Comparison of ENCODE assay signal across 9 mouse cellular contexts in the genomic region with DNA sequence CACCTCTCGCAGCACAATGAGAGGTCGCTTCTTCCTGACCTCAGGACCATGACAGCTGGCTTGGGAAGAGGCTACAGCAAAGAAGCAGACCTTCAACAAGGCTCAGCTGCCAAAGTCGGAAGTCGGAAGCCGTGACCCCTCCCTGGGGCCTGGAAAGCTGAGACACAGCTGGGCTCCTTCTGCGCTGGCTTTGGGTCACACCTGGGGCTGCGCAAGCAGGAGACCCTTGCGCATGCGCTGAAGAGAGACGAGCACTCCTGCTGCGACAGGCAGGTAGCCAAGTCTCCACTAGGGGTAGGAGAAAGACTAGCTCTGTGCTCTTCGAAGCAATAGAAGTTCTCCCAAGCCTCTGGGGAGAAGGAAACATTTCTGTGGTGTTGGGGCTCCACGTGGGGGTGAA.
DNase-seq lines count a peak whose midpoint lies in the region; ATAC-seq and TF ChIP-seq lines count a peak whose summit lies in the region.
"Had no signal": no experiment of that assay in that cellular context is flagged by ENCODE, and none has a peak within 500 bp of the region (broad histone marks: within the 10 kb centered on the region; RNA-seq: fewer than 3 reads in every experiment).

No protein-coding gene starts in this region.

- WGBS in midbrain, postnatal 0 days, result 45% methylated on average over 13 of the region's 13 CpGs
- 49% methylated on average over 13 of the region's 13 CpGs for WGBS in midbrain, embryonic 16.5 days

- DNase-seq in gastrocnemius, postnatal 14 days, result peak; percentile 40
- no peak for DNase-seq in gastrocnemius, adult 18-20 months (ENCODE audit: low spot score)
- DNase-seq in midbrain, postnatal 0 days (ENCODE audit: low spot score), result peak; percentile 29
- DNase-seq in mesoderm, embryonic 11.5 days (ENCODE audit: low read depth, low spot score), result peak; percentile 59
- DNase-seq in urinary bladder, postnatal 14 days (ENCODE audit: low spot score), result no peak
- DNase-seq in cerebellum, adult 18-20 months, result no peak

- peak; percentile 39 for TF ChIP-seq CTCF in midbrain, postnatal 0 days (IDR thresholded peaks at IDR 0.05)

- no peak overlapping the region for H3K9ac ChIP-seq in midbrain, postnatal 0 days (replicated peaks; ENCODE audit: low read length, poor library complexity, severe bottlenecking)
- H3K9ac ChIP-seq in midbrain, embryonic 16.5 days (ENCODE audit: low read depth, low read length), result no peak overlapping the region
- H3K9ac ChIP-seq: embryonic facial prominence, embryonic 12.5 days had no signal

- H3K27me3 ChIP-seq in midbrain, postnatal 0 days (ENCODE audit: insufficient read depth, low read length), result peaks cover 2% of the 10 kb centered on the region; the same call in 1 of the 2 replicates
- no peaks in the 10 kb centered on the region for H3K27me3 ChIP-seq in midbrain, embryonic 16.5 days (ENCODE audit: control insufficient read depth, insufficient read depth, low read depth, low read length)

- intact Hi-C loops in gastrocnemius, postnatal 14 days (cut with DNase I; ENCODE audit: low total_unique reads), result no loop called here

- no peak overlapping the region for H3K27ac ChIP-seq in midbrain, postnatal 0 days (ENCODE audit: low read depth, low read length)
- no peak overlapping the region for H3K27ac ChIP-seq in midbrain, embryonic 16.5 days (ENCODE audit: low read length)
- H3K27ac ChIP-seq: embryonic facial prominence, embryonic 12.5 days had no signal

- H3K36me3 ChIP-seq in midbrain, postnatal 0 days (ENCODE audit: insufficient read depth, low read length), result no peaks in the 10 kb centered on the region
- H3K36me3 ChIP-seq in midbrain, embryonic 16.5 days (ENCODE audit: control insufficient read depth, insufficient read depth, low read length), result no peaks in the 10 kb centered on the region
- H3K36me3 ChIP-seq: embryonic facial prominence, embryonic 12.5 days had no signal

- no peaks in the 10 kb centered on the region for H3K9me3 ChIP-seq in midbrain, postnatal 0 days (ENCODE audit: low read length)
- H3K9me3 ChIP-seq in midbrain, embryonic 16.5 days (replicated peaks; ENCODE audit: control insufficient read depth, low read length, poor library complexity, severe bottlenecking), result no peaks in the 10 kb centered on the region
- H3K9me3 ChIP-seq: embryonic facial prominence, embryonic 12.5 days had no signal

- H3K4me1 ChIP-seq in midbrain, postnatal 0 days (ENCODE audit: insufficient read depth, low read length), result no peaks in the 10 kb centered on the region
- no peaks in the 10 kb centered on the region for H3K4me1 ChIP-seq in midbrain, embryonic 16.5 days (ENCODE audit: control insufficient read depth, insufficient read depth, low read length)

- ATAC-seq in midbrain, postnatal 0 days (ENCODE audit: low FRiP score), result no peak; the same call in 1 of the 2 replicates
- no peak for ATAC-seq in midbrain, embryonic 16.5 days
- no peak for ATAC-seq in megakaryocyte-erythroid progenitor cell, adult 5-6 weeks (replicated peaks; ENCODE audit: low FRiP score, low TSS enrichment, poor library complexity, severe bottlenecking)

- H3K4me3 ChIP-seq in midbrain, postnatal 0 days (ENCODE audit: low read depth, low read length), result no peak overlapping the region
- H3K4me3 ChIP-seq in midbrain, embryonic 16.5 days (ENCODE audit: low read depth, low read length), result no peak overlapping the region
- H3K4me3 ChIP-seq: embryonic facial prominence, embryonic 12.5 days had no signal

- H3K4me2 ChIP-seq in midbrain, postnatal 0 days (ENCODE audit: low read depth, low read length, poor library complexity, severe bottlenecking), result no peak overlapping the region
- H3K4me2 ChIP-seq in midbrain, embryonic 16.5 days (ENCODE audit: low read length), result no peak overlapping the region
- H3K4me2 ChIP-seq: embryonic facial prominence, embryonic 12.5 days had no signal

Comparison
In these comparisons a context has a peak if more than half of its experiments do, and no peak if none do; other contexts are left out.
1. DNase-seq: peak in gastrocnemius, postnatal 14 days (single experiment), midbrain, postnatal 0 days (single experiment) and mesoderm, embryonic 11.5 days (single experiment); none in gastrocnemius, adult 18-20 months (single experiment), urinary bladder, postnatal 14 days (single experiment) and cerebellum, adult 18-20 months (0 of 2).